Mouse (Mus musculus) CH12.LX (cell line): Measurements from ENCODE around the gene Ciapin1. TPM values are rescaled to one million over a fixed set of nuclear protein-coding genes. Genes with fewer than 3 reads are reported as not detected.

Experiments used
- DNase-seq: peaks from one replicate; pipeline ENCODE4 v3.0.0-alpha.2; 2013; ENCODE audit errors: extremely low read depth
- H3K27ac ChIP-seq: 2 replicates; pipeline ENCODE4 v1.5.1; 2012; ENCODE audit warnings: low read depth, mild to moderate bottlenecking, control low read depth, moderate library complexity; ENCODE audit not compliant: insufficient read depth
- H3K27me3 ChIP-seq: replicated peaks from 2 replicates; pipeline ENCODE3; 2012; ENCODE audit warnings: inconsistent platforms
- H3K36me3 ChIP-seq, 2 experiments: replicated peaks in 1 of 2; 2 replicates each; pipeline versions ENCODE3 to v1.6.1; 2012; ENCODE audit warnings: inconsistent platforms in 1 of 2, low read length in 1 of 2, mild to moderate bottlenecking in 1 of 2, mixed read lengths in 1 of 2, moderate library complexity in 1 of 2; ENCODE audit not compliant: control insufficient read depth in 1 of 2, insufficient read depth in 1 of 2
- H3K4me1 ChIP-seq, 2 experiments: 2 replicates each; pipeline ENCODE4 v1.6.1; 2012; ENCODE audit warnings: inconsistent platforms in 1 of 2, moderate library complexity in 1 of 2; ENCODE audit not compliant: insufficient read depth in 2 of 2, control insufficient read depth in 1 of 2
- H3K4me2 ChIP-seq: 2 replicates; pipeline ENCODE4 v1.6.1; 2012; ENCODE audit warnings: low read depth, mild to moderate bottlenecking, control low read depth; ENCODE audit not compliant: poor library complexity, insufficient read depth, severe bottlenecking
- H3K4me3 ChIP-seq, 3 experiments: fragments of 150-350 bp in 1 of 3; sonication (generic) in 1 of 3; replicated peaks in 1 of 3; 2 replicates each; pipeline versions ENCODE3 to v1.5.1; 2011 to 2012; ENCODE audit warnings: low read depth in 2 of 3, low read length in 2 of 3, mild to moderate bottlenecking in 2 of 3, moderate library complexity in 2 of 3, control low read depth in 1 of 3, improper control_type of control experiment in 1 of 3, inconsistent platforms in 1 of 3, mixed read lengths in 1 of 3; ENCODE audit not compliant: poor library complexity in 1 of 3
- H3K79me2 ChIP-seq: replicated peaks from 2 replicates; pipeline ENCODE4 v1.6.1; 2012; ENCODE audit warnings: mild to moderate bottlenecking, moderate library complexity; ENCODE audit not compliant: control insufficient read depth, poor library complexity, insufficient read depth, severe bottlenecking; ENCODE audit errors: extremely low read depth
- H3K9ac ChIP-seq: 2 replicates; pipeline ENCODE4 v1.6.1; 2012; ENCODE audit warnings: low read depth, mild to moderate bottlenecking, control low read depth, moderate library complexity; ENCODE audit not compliant: insufficient read depth
- H3K9me3 ChIP-seq: replicated peaks from 2 replicates; pipeline ENCODE3; 2012; ENCODE audit warnings: low read length, inconsistent platforms, mixed read lengths
- BHLHE40 ChIP-seq: IDR thresholded peaks from 2 replicates; pipeline ENCODE4 v1.6.1; 2011; ENCODE audit warnings: mild to moderate bottlenecking, low read depth, low read length, improper control_type of control experiment
- CHD1 ChIP-seq: IDR thresholded peaks from 2 replicates; pipeline ENCODE4 v1.6.1; 2012; ENCODE audit warnings: low read depth, low read length, improper control_type of control experiment, inconsistent platforms
- CHD2 ChIP-seq: IDR thresholded peaks from 2 replicates; pipeline ENCODE4 v1.6.1; 2011; ENCODE audit warnings: low read length, improper control_type of control experiment
- CTCF ChIP-seq, 2 experiments: IDR thresholded peaks in 1 of 2; conservative IDR thresholded peaks in 1 of 2; 2 replicates each; pipeline ENCODE4 v1.5.1; 2011 to 2012; ENCODE audit warnings: low read depth in 2 of 2, low read length in 2 of 2, improper control_type of control experiment in 1 of 2, inconsistent platforms in 1 of 2, mild to moderate bottlenecking in 1 of 2, moderate library complexity in 1 of 2
- E2F4 ChIP-seq: IDR thresholded peaks from 2 replicates; pipeline ENCODE4 v1.6.1; 2011; ENCODE audit warnings: low read depth, low read length, improper control_type of control experiment; ENCODE audit not compliant: insufficient replicate concordance
- ELF1 ChIP-seq: IDR thresholded peaks from 2 replicates; pipeline ENCODE4 v1.6.1; 2014; ENCODE audit warnings: low read depth, mild to moderate bottlenecking, inconsistent platforms, low read length, improper control_type of control experiment
- EP300 ChIP-seq: IDR thresholded peaks from 2 replicates; pipeline ENCODE4 v1.6.1; 2011; ENCODE audit warnings: low read length, improper control_type of control experiment
- ETS1 ChIP-seq: conservative IDR thresholded peaks from 2 replicates; pipeline ENCODE4 v1.6.1; 2012; ENCODE audit warnings: low read depth, mild to moderate bottlenecking, inconsistent platforms, low read length, improper control_type of control experiment, moderate library complexity
- GABPA ChIP-seq: IDR thresholded peaks from 2 replicates; pipeline ENCODE4 v1.6.1; 2012; ENCODE audit warnings: low read depth, low read length, improper control_type of control experiment, inconsistent platforms; ENCODE audit not compliant: insufficient replicate concordance
- HCFC1 ChIP-seq: IDR thresholded peaks from 2 replicates; pipeline ENCODE4 v1.6.1; 2012; ENCODE audit warnings: low read depth, mild to moderate bottlenecking, inconsistent platforms, low read length, improper control_type of control experiment
- IRF4 ChIP-seq: IDR thresholded peaks from 2 replicates; pipeline ENCODE4 v1.6.1; 2014; ENCODE audit warnings: low read depth, mild to moderate bottlenecking, inconsistent platforms, low read length, improper control_type of control experiment
- JUN ChIP-seq: IDR thresholded peaks from 2 replicates; pipeline ENCODE4 v1.6.1; 2011; ENCODE audit warnings: low read depth, mild to moderate bottlenecking, low read length, improper control_type of control experiment, moderate library complexity; ENCODE audit not compliant: insufficient read depth
- JUND ChIP-seq: conservative IDR thresholded peaks from 2 replicates; pipeline ENCODE4 v1.6.1; 2011; ENCODE audit warnings: low read depth, low read length, improper control_type of control experiment
- KAT2A ChIP-seq: IDR thresholded peaks from 2 replicates; pipeline ENCODE4 v1.6.1; 2012; ENCODE audit warnings: low read length, improper control_type of control experiment, inconsistent platforms; ENCODE audit not compliant: insufficient replicate concordance
- MAFK ChIP-seq: IDR thresholded peaks from 2 replicates; pipeline ENCODE4 v1.6.1; 2011; ENCODE audit warnings: low read length, improper control_type of control experiment; ENCODE audit not compliant: insufficient replicate concordance
- MAX ChIP-seq: IDR thresholded peaks from 2 replicates; pipeline ENCODE4 v1.6.1; 2011; ENCODE audit warnings: low read length, improper control_type of control experiment
- MAZ ChIP-seq: IDR thresholded peaks from 2 replicates; pipeline ENCODE4 v1.6.1; 2012; ENCODE audit warnings: low read depth, mild to moderate bottlenecking, inconsistent platforms, low read length, improper control_type of control experiment, moderate library complexity
- MEF2A ChIP-seq: IDR thresholded peaks from 2 replicates; pipeline ENCODE4 v1.6.1; 2014; ENCODE audit warnings: low read depth, mild to moderate bottlenecking, inconsistent platforms, low read length, improper control_type of control experiment, borderline replicate concordance
- MXI1 ChIP-seq: IDR thresholded peaks from 2 replicates; pipeline ENCODE4 v1.6.1; 2011; ENCODE audit warnings: mild to moderate bottlenecking, low read depth, low read length, improper control_type of control experiment
- MYC ChIP-seq: IDR thresholded peaks from 2 replicates; pipeline ENCODE4 v1.6.1; 2011; ENCODE audit warnings: low read depth, mild to moderate bottlenecking, improper control_type of control experiment, low read length
- NELFE ChIP-seq: IDR thresholded peaks from 2 replicates; pipeline ENCODE4 v1.6.1; 2011; ENCODE audit warnings: low read depth, low read length, improper control_type of control experiment
- NRF1 ChIP-seq: IDR thresholded peaks from 2 replicates; pipeline ENCODE4 v1.6.1; 2014; ENCODE audit warnings: low read depth, mild to moderate bottlenecking, inconsistent platforms, low read length, improper control_type of control experiment, moderate library complexity
- PAX5 ChIP-seq: IDR thresholded peaks from 2 replicates; pipeline ENCODE4 v1.6.1; 2012; ENCODE audit warnings: low read length, inconsistent platforms, mixed read lengths
- POLR2A ChIP-seq: IDR thresholded peaks from 2 replicates; pipeline ENCODE4 v1.6.1; 2011; ENCODE audit warnings: low read depth, mild to moderate bottlenecking, improper control_type of control experiment, low read length
- POLR2AphosphoS2 ChIP-seq: IDR thresholded peaks from 2 replicates; pipeline ENCODE4 v1.6.1; 2011; ENCODE audit warnings: low read depth, low read length, improper control_type of control experiment
- RAD21 ChIP-seq: IDR thresholded peaks from 2 replicates; pipeline ENCODE4 v1.6.1; 2011; ENCODE audit warnings: low read depth, mild to moderate bottlenecking, low read length, improper control_type of control experiment, moderate library complexity
- RCOR1 ChIP-seq: conservative IDR thresholded peaks from 2 replicates; pipeline ENCODE4 v1.6.1; 2012; ENCODE audit warnings: low read depth, mild to moderate bottlenecking, inconsistent platforms, low read length, improper control_type of control experiment
- SIN3A ChIP-seq: IDR thresholded peaks from 2 replicates; pipeline ENCODE4 v1.6.1; 2012; ENCODE audit warnings: low read length, improper control_type of control experiment, inconsistent platforms
- SMC3 ChIP-seq: IDR thresholded peaks from 2 replicates; pipeline ENCODE4 v1.6.1; 2011; ENCODE audit warnings: low read depth, low read length, improper control_type of control experiment
- TCF12 ChIP-seq: IDR thresholded peaks from 2 replicates; pipeline ENCODE4 v1.6.1; 2014; ENCODE audit warnings: low read depth, mild to moderate bottlenecking, inconsistent platforms, low read length, improper control_type of control experiment
- UBTF ChIP-seq: IDR thresholded peaks from 2 replicates; pipeline ENCODE4 v1.6.1; 2012; ENCODE audit warnings: low read depth, mild to moderate bottlenecking, inconsistent platforms, low read length, improper control_type of control experiment, moderate library complexity
- USF1 ChIP-seq: IDR thresholded peaks from 2 replicates; pipeline ENCODE4 v1.6.1; 2014; ENCODE audit warnings: low read depth, mild to moderate bottlenecking, inconsistent platforms, low read length, improper control_type of control experiment
- USF2 ChIP-seq: conservative IDR thresholded peaks from 2 replicates; pipeline ENCODE4 v1.6.1; 2011; ENCODE audit warnings: low read depth, low read length, improper control_type of control experiment
- ZC3H11A ChIP-seq: IDR thresholded peaks from 2 replicates; pipeline ENCODE4 v1.6.1; 2012; ENCODE audit warnings: low read depth, mild to moderate bottlenecking, inconsistent platforms, low read length, improper control_type of control experiment
- ZKSCAN1 ChIP-seq: IDR thresholded peaks from 2 replicates; pipeline ENCODE4 v1.6.1; 2012; ENCODE audit warnings: low read depth, inconsistent platforms, low read length, improper control_type of control experiment, borderline replicate concordance
- ZMIZ1 ChIP-seq: IDR thresholded peaks from 2 replicates; pipeline ENCODE4 v1.6.1; 2012; ENCODE audit warnings: low read depth, mild to moderate bottlenecking, inconsistent platforms, low read length, improper control_type of control experiment
- ZNF384 ChIP-seq: IDR thresholded peaks from 2 replicates; pipeline ENCODE4 v1.6.1; 2012; ENCODE audit warnings: low read depth, low read length, improper control_type of control experiment, inconsistent platforms
- dilution Hi-C: fragments of 300-500 bp; cut with MboI; formaldehyde crosslinking; loops from 2 replicates; pipeline ENCODE4 v1.14.3; 2020; ENCODE audit warnings: low sequenced_read_pairs; ENCODE audit not compliant: extremely low pct_unique_long_range_greater_than_20kb, extremely low pct_ligation_motif_present
- in situ Hi-C: fragments of 300-500 bp; cut with MboI; formaldehyde crosslinking; loops from 3 replicates; pipeline ENCODE4 v1.14.3; 2019; ENCODE audit warnings: low sequenced_read_pairs, low pct_ligation_motif_present, low pct_unique_long_range_greater_than_20kb, mixed read lengths
- polyA plus RNA-seq: library from polyadenylated mRNA; unstranded; fragments of >175 nt; gene quantifications from 2 replicates; pipeline ENCODE4 v1.2.1, GENCODE M21; 2012; ENCODE audit warnings: low read depth; ENCODE audit not compliant: insufficient read length
- total RNA-seq, 2 experiments: library from RNA; depleted of rRNA; stranded (reverse); fragments of 300-350 nt in 1 of 2; fragments of >200 nt in 1 of 2; gene quantifications; 2 replicates each; pipeline ENCODE4 v1.2.3; 2012 to 2014

Ciapin1 gene
- total RNA-seq (2012; rRNA removed) (83.1 and 99.8 TPM in 2 replicates), total RNA-seq (2014; rRNA removed) (89.4 and 97.1 TPM in 2 replicates), polyA plus RNA-seq (139 and 189 TPM in 2 replicates)

- Histone ChIP-seq H3K4me1 (peaks cover 0 to 22% of the 10 kb centered on the region in 2 experiments; a peak in 2 of 4 replicates), H3K4me3 (peak within 1 kb of the TSS; percentile 82 to 96 (median 94)), H3K27me3 (no peaks in the 10 kb centered on the region), H3K36me3 (peaks cover 4 to 19% of the 10 kb centered on the region in 2 experiments), H3K27ac (peak within 1 kb of the TSS; percentile 65), H3K79me2 (peaks cover 33% of the 10 kb centered on the region), H3K4me2 (peak within 1 kb of the TSS; percentile 64), H3K9me3 (no peaks in the 10 kb centered on the region), H3K9ac (peak within 1 kb of the TSS; percentile 93)
- dilution Hi-C loops (no loop called here), in situ Hi-C loops (no loop called here)
- DNase-seq, result peak; percentile 95
- TF ChIP-seq MXI1 (peak; percentile 34), SIN3A (peak; percentile 70; the same call in 1 of the 2 replicates), BHLHE40 (peak; percentile 44; the same call in 1 of the 2 replicates), ETS1 (no peak), POLR2AphosphoS2 (peak; percentile 91), USF2 (no peak), UBTF (peak; percentile 85), NRF1 (peak; percentile 66), CHD2 (peak; percentile 99), CHD1 (no peak), ZNF384 (no peak), HCFC1 (peak; percentile 91), JUND (no peak), PAX5 (no peak), ZKSCAN1 (no peak), MAFK (no peak), ELF1 (peak; percentile 70), USF1 (no peak), RCOR1 (no peak), E2F4 (no peak), MAZ (no peak), SMC3 (no peak), IRF4 (peak; percentile 28; the same call in 1 of the 2 replicates), MAX (no peak; the same call in 1 of the 2 replicates), RAD21 (no peak), KAT2A (peak; percentile 86; the same call in 1 of the 2 replicates), MYC (0 out of 2 replicates have a peak, but pooled peaks have one; percentile 31), CTCF (conservative IDR thresholded peaks at IDR 0.05 in 1 of 2, IDR thresholded peaks at IDR 0.05 in 1 of 2; ENCODE audit: low read depth in 2 of 2, low read length in 2 of 2) (no peak), EP300 (no peak), MEF2A (no peak), ZMIZ1 (peak; percentile 93), JUN (no peak), POLR2A (peak; percentile 95), TCF12 (peak; percentile 96), ZC3H11A (no peak), NELFE (peak; percentile 91), GABPA (no peak; the same call in 1 of the 2 replicates)
Measured at GRCm38 (mm10) chr8:94837662-94838574, at the start of gene Ciapin1, which contains the start of gene Coq9. Ciapin1 (minus strand) TSS chr8:94838358. Coq9 (plus strand) TSS chr8:94838321.
